Mouse (Mus musculus): ENCODE measurements at regions not wholly inside any gene's neighbourhood (a gene's known extent, or its start where the extent isn't known, plus 50 kb on each side); places are given as distances from the start of the nearest gene placed in this dataset.

- DNase-seq (ENCODE audit: low read depth) = no peak
These were observed 80.0 kb downstream of the Tex36 start for GRCm38 (mm10) chr7:133521936-133522335.

- no peak for DNase-seq (ENCODE audit: low read depth)
These were observed 83.0 kb downstream of the Tex36 start for GRCm38 (mm10) chr7:133518926-133519325.

- DNase-seq (ENCODE audit: low read depth) = no peak
These were observed 84.4 kb downstream of the Tex36 start for GRCm38 (mm10) chr7:133517576-133517975.

GRCm38 (mm10) chr7:133510926-133511325, 91.0 kb downstream of the Tex36 start:
- DNase-seq (ENCODE audit: low read depth) = no peak

- DNase-seq (ENCODE audit: low read depth) = no peak
These were observed 92.5 kb downstream of the Tex36 start for GRCm38 (mm10) chr7:133509486-133509885.

- DNase-seq (ENCODE audit: low read depth) = no peak
These were observed 93.5 kb downstream of the Tex36 start for GRCm38 (mm10) chr7:133508370-133509012.

- DNase-seq (ENCODE audit: low read depth) = no peak
These were observed 96.3 kb downstream of the Tex36 start for GRCm38 (mm10) chr7:133505628-133506027.

GRCm38 (mm10) chr7:133503946-133504345, 98.0 kb downstream of the Tex36 start:
- DNase-seq (ENCODE audit: low read depth) = no peak

- no peak for DNase-seq (ENCODE audit: low read depth)
These were observed 99.2 kb downstream of the Tex36 start for GRCm38 (mm10) chr7:133502731-133503130.

- DNase-seq (ENCODE audit: low read depth) = no peak
These were observed 104.4 kb downstream of the Tex36 start for GRCm38 (mm10) chr7:133497551-133497950.

GRCm38 (mm10) chr7:133494982-133495550, 106.9 kb downstream of the Tex36 start:
- DNase-seq (ENCODE audit: low read depth) = peak; percentile 44

GRCm38 (mm10) chr7:133494256-133494981, 107.5 kb downstream of the Tex36 start:
- peak; percentile 18 for DNase-seq (ENCODE audit: low read depth)

- no peak for DNase-seq (ENCODE audit: low read depth)
These were observed 109.3 kb downstream of the Tex36 start for GRCm38 (mm10) chr7:133492626-133493025.

GRCm38 (mm10) chr7:133487887-133488630, 113.9 kb downstream of the Tex36 start:
- no peak for DNase-seq (ENCODE audit: low read depth)

GRCm38 (mm10) chr7:133484430-133484841, 117.5 kb downstream of the Tex36 start:
- DNase-seq (ENCODE audit: low read depth) = no peak

- DNase-seq (ENCODE audit: low read depth) = no peak
These were observed 120.4 kb downstream of the Tex36 start for GRCm38 (mm10) chr7:133481529-133481928.

GRCm38 (mm10) chr7:133479679-133480078, 122.3 kb downstream of the Tex36 start:
- no peak for DNase-seq (ENCODE audit: low read depth)

- no peak for DNase-seq (ENCODE audit: low read depth)
These were observed 124.0 kb downstream of the Tex36 start for GRCm38 (mm10) chr7:133477933-133478332.

- no peak for DNase-seq (ENCODE audit: low read depth)
These were observed 124.7 kb downstream of the Tex36 start for GRCm38 (mm10) chr7:133477221-133477620.

GRCm38 (mm10) chr7:133471706-133472105, 130.3 kb downstream of the Tex36 start:
- DNase-seq (ENCODE audit: low read depth) = no peak

GRCm38 (mm10) chr7:133470620-133470958, 131.4 kb downstream of the Tex36 start:
- DNase-seq (ENCODE audit: low read depth) = no peak

GRCm38 (mm10) chr7:133469952-133470619, 131.9 kb downstream of the Tex36 start:
- DNase-seq (ENCODE audit: low read depth) = no peak

All from fibroblast of lung, adult 2 months (primary cell).